Mouse (Mus musculus) ES-Bruce4 (cell line): ENCODE data around the gene Scrn2.

Experiments used
- CTCF ChIP-seq: IDR thresholded peaks from one replicate; pipeline ENCODE4 v1.8.1; 2011; ENCODE audit warnings: low read depth, low read length
- EP300 ChIP-seq: IDR thresholded peaks from 2 replicates; pipeline ENCODE4 v1.6.1; 2011; ENCODE audit warnings: low read depth, low read length; ENCODE audit not compliant: insufficient read depth
- POLR2A ChIP-seq: IDR thresholded peaks from one replicate; pipeline ENCODE4 v1.8.1; 2011; ENCODE audit warnings: low read length; ENCODE audit not compliant: insufficient read depth

GRCm38 (mm10) chr11:97044902-97045301 lies 15.2 kb downstream of the Scrn2 start:
- no peak for TF ChIP-seq EP300
- TF ChIP-seq POLR2A = no peak
- TF ChIP-seq CTCF = no peak
